Mouse (Mus musculus): ENCODE measurements around the gene Rab3ip.
A peak's percentile ranks its signal among the peaks of the same experiment; 100 is the strongest.

Rab3ip gene

DNA sequence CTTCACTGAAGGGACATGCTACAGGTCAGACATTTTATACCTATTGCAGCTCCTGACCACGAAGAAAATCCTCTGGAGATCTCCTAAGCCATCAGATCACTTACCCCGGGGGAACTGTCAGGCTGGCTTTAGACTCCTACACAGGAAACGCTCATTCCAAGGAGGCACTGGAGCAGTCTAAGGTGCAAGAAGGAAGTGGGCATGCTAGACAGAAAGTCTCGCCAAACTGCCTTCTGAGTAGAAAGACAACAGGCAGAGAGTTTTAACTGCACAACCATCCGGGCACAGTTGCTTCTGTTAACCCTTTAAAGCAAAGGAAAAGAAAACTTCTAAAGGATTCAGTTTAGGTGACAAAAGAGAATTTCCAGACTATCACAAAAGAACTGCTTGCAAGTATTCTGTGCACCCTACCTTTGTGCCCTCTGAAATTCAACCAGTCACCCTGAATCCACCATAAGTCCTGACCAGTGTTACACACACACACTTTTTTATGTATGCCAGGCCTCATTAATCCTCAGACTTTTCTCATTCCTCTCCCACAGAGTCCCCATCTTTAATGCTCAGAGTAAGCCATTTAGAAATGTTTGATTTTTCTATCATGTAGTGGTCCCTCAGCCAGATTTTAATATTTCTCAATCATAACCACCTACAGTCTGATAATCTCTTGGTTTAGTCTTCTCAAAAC, 7.4 kb upstream of the Rab3ip start:
- no peak for DNase-seq

DNA sequence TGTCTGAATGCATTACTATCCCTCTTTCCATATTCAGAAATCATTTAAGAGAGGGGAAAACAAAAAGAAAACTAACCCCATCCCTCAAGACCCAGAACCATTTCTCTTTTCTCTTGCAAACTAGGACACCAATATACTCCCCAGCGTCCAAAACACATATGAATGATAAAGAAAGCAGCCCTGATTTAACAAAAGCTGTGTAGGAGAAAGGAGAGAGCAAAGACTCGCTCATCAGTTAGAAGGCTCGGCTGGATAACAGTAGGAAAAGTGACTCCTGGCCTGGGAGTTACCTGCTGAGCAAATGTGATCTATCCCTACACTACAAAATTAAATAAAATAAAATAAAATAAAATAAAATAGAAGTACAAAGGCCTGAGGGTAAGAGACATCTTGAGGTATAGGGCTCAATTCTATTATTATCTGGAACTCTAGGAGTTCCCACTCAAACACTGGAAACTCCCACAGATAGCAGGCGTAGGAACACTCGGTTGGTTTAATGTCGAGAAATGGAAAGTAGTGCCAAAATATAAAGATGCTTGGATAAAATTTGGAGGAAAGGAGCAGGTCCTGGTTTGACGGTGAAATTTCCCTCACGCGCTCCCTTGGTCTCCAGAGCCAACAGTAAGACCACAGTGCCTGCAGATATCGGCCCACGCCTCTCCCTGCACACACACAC, 6.1 kb upstream of the Rab3ip start:
- no peak for DNase-seq

GRCm38 (mm10) chr10:116955191-116955590, 4.6 kb upstream of the Rab3ip start:
- no peak for DNase-seq

DNA sequence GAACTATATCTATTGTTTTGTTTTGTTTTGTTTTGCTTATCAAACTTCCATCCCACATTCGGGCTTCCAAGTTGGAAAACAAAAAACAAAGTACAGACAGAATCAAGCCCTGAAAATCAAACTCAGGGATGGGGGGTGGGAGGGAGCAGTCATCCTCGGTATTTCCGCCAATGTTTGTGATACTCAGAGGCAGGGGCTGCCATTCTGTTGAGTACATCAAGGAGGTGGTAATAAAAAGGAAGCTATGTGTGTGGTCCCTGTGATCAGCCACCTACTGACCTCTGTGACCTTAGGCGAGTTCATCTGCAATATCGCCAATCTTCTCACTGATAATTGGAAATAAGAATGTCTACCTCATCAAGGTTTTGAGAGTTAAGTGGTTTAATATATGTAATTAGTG, 317 bp upstream of the Rab3ip start:
- DNase-seq = peak; percentile 15

DNA sequence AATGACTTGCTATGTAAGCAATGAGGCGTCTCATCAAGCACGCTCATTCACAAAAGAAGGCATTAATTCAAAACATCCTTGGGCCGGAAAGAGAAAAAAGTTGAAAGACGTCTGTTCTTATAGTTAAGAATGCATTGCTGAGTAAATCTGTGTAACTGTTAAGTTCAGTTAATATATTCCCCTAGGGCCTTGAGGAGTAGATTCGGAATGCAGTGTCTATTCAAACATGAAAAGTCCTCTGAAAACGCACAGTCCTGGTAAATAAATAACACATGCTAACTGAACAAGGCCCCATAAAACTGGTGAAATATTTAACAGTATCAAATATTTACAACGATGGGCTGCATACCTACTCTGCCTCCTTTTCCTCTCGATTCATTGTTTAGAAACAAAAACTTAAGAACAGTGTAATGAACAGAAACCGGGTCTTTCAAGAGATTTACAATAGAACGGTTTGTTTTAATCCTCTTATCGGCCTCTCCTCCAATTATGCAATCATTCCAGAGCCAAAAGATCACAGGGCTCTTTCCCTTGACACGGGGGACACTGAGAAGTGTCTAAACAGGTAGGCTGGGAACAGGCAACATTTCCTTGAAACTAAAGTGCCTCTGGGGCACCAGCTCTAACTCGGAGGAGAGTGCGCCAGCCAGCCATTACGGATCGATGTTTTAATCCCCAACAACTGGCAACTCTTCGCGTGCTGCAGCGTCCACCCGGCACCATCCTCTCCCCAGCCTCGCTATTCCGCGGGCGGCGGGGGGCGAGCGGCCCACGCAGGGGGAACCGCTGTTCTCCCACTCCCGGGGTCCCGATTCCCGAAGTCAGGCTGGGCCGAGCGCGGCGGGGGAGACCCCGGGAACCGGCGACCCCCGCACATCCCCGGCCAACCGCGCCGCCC, 1.2 kb downstream of the Rab3ip start:
- peak; percentile 61 for DNase-seq

GRCm38 (mm10) chr10:116948414-116948813, 2.2 kb downstream of the Rab3ip start:
- no peak for DNase-seq

GRCm38 (mm10) chr10:116944940-116945339, 5.6 kb downstream of the Rab3ip start:
- no peak for DNase-seq

DNA sequence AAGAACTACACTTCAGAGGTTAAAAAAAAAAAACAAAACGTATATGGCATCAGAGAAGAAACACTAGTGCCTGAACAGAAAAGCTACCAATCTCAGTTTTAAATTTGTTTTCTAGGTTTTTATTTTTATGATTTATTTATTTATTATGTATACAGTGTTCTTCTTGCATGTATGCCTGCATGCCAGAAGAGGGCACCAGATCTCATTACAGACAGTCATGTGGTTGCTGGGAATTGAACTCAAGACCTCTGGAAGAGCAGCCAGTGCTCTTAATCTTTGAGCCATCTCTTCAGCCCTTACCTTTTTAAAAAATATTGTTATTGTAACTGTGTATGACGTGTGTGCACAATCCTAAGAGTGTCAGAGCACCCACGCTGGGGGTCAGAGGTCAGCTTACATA, 6.4 kb downstream of the Rab3ip start:
- no peak for DNase-seq

GRCm38 (mm10) chr10:116943025-116943424, 7.5 kb downstream of the Rab3ip start:
- peak; percentile 19 for DNase-seq

GRCm38 (mm10) chr10:116935028-116935427, 15.5 kb downstream of the Rab3ip start:
- no peak for DNase-seq

- DNase-seq = no peak
Observed at GRCm38 (mm10) chr10:116933794-116934193, 16.8 kb downstream of the Rab3ip start.

- no peak for DNase-seq
Observed at GRCm38 (mm10) chr10:116932418-116932817, 18.2 kb downstream of the Rab3ip start.

GRCm38 (mm10) chr10:116931497-116932179, 18.9 kb downstream of the Rab3ip start:
- DNase-seq = no peak

GRCm38 (mm10) chr10:116930936-116931335, 19.6 kb downstream of the Rab3ip start:
- no peak for DNase-seq

GRCm38 (mm10) chr10:116930506-116930905, 20.1 kb downstream of the Rab3ip start:
- no peak for DNase-seq

- DNase-seq = no peak
Observed at GRCm38 (mm10) chr10:116928826-116929225, 21.7 kb downstream of the Rab3ip start.

DNA sequence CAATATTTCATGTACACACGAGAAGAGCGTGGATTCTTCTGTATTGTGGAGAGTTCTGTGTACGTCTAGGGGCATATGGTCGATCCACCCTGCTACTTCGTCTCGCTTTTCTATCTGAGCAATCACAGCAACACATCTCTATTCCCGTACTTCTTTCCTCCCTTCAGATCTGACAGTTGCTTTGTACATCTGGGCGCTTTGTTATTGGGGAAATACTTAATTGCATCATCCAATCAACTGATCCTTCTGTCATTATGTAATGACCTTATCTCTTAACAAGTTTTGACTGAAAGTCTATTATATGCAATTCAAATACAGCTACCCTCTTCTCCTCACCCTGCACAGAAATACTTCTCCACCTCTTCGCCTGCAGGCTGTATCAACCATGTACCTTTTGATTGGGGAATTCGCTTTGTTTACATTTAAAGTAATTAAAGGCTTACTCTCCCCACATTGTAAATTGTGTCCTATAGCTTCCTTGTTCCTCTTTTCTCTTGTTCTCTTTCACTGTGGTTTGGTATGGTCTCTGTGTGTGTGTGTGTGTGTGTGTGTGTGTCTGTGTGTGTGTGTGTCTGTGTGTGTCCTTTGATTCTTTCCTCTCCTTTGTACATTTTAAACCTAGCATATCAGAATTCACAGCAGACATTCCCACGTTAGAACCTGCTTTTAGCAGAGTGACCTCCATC, 24.0 kb downstream of the Rab3ip start:
- DNase-seq = no peak

DNA sequence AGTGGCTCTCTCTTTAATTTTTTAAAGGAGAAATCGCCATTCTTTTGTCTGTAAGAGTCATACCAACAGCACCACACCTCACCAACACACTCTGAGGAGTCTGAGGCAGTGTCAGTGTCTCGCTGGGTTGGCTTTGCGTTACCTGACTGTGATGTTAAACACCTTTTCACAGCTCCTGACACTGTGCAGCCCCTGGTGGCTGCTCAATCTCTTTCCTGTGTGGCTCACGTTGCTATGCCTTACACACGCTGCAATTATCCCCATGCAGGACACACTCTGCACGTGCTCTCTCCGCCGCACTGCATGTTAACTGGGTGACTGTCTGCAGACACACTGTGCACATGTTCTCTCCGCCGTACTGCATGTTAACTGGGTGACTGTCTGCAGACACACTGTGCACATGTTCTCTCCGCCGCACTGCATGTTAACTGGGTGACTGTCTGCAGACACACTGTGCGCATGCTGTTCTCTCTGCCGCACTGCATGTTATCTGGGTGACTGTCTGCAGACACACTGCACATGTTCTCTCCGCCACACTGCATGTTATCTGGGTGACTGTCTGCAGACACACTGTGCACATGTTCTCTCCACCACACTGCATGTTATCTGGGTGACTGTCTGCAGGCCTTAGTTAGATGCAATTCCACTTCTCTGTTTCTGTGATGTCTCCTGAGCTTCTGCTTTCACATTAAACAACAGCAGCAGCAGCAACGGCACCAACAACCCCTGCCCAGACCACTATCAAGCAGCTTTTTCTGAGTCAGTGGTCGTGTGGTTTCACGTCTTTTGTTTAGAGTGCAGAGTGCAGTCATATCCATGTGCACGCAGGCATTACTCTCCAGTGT, 26.7 kb downstream of the Rab3ip start:
- no peak for DNase-seq

GRCm38 (mm10) chr10:116922161-116922560, 28.4 kb downstream of the Rab3ip start:
- no peak for DNase-seq

GRCm38 (mm10) chr10:116921416-116921815, 29.2 kb downstream of the Rab3ip start:
- DNase-seq = no peak

DNA sequence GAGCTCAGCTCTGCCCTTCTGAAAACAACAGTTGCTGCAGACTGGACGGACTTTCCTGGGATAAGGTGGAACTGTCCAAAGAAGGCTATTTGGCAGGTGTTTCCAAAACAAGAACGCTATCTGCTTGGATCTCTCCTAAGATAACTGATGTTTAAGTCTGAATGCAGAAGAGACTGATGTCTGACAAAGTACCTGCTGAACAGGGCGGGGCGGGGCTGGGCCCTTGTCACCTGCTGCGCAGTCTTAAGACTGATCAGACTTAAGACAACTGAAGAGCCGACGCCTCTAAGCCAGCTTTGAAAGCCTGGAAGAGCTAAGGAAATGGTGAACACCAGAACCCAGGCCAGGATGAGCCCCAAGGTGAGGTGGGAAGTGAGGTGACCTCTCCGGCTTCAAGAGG, 29.9 kb downstream of the Rab3ip start:
- no peak for DNase-seq
